In genomic region chr3:122924009-122924914, GRCm38 (mm10) we compare ENCODE assay signal across 8 mouse cellular contexts. TPM values are rescaled to one million over a fixed set of nuclear protein-coding genes. Genes with fewer than 3 reads are reported as not detected.
DNase-seq lines count a peak whose midpoint lies in the region; ATAC-seq lines count a peak whose summit lies in the region.

1810037I17Rik (plus strand) TSS chr3:122924203.

- H3K4me2 ChIP-seq in hindbrain, embryonic 15.5 days: peak within 1 kb of the TSS; percentile 74

- WGBS in hindbrain, embryonic 15.5 days: under 1% methylated on average over 68 of the region's 68 CpGs

- H3K4me3 ChIP-seq in hindbrain, embryonic 15.5 days: peak within 1 kb of the TSS; percentile 65

- H3K4me1 ChIP-seq in hindbrain, embryonic 15.5 days (replicated peaks): peaks cover 11% of the 10 kb centered on the region

- peak within 1 kb of the TSS; percentile 84 for H3K27ac ChIP-seq in hindbrain, embryonic 15.5 days (replicated peaks)

- DNase-seq in T-cell, adult 2 months (ENCODE audit: low spot score): peak; percentile 93
- DNase-seq in cerebellum, postnatal 36 days: peak; percentile 92 to 95
- DNase-seq in frontal cortex, postnatal 36 days (ENCODE audit: low spot score in 2 of 2): peak; percentile 96
- peak; percentile 94 for DNase-seq in left cerebral cortex, adult 11 months (ENCODE audit: low spot score)
- peak; percentile 97 to 98 for DNase-seq in lung, postnatal 4 days
- DNase-seq in retina, postnatal 7 days (ENCODE audit: low read depth, low spot score): peak; percentile 93
- DNase-seq in urinary bladder, adult 2 months (ENCODE audit: low spot score): peak; percentile 98

- no peaks in the 10 kb centered on the region for H3K9me3 ChIP-seq in hindbrain, embryonic 15.5 days

- H3K36me3 ChIP-seq in hindbrain, embryonic 15.5 days: no peaks in the 10 kb centered on the region

- peak within 1 kb of the TSS; percentile 64 for H3K9ac ChIP-seq in hindbrain, embryonic 15.5 days

- ATAC-seq in hindbrain, embryonic 15.5 days (ENCODE audit: low FRiP score, low read depth): peak; percentile 100

- H3K27me3 ChIP-seq in hindbrain, embryonic 15.5 days: no peaks in the 10 kb centered on the region

RNA-seq across cellular contexts. Expression of gene 1810037I17Rik, which starts in this region (rescaled TPM):
- 85.4 and 89.1 TPM in 2 replicates for polyA plus RNA-seq in hindbrain, embryonic 15.5 days (2015; fragmentation: Nextera tagmentation; extraction: Ambion mirVana)
- 73.1 and 86.1 TPM in 2 replicates for polyA plus RNA-seq in urinary bladder, adult 2 months (2012; rRNA removed)

Comparison
In these comparisons a context has a peak if more than half of its experiments do, and no peak if none do; other contexts are left out.
1. Peak in every context shown above with its lines: DNase-seq, ATAC-seq, H3K4me3 ChIP-seq and H3K27ac ChIP-seq.